Mouse (Mus musculus) left cerebral cortex, adult 8-10 months (tissue): ENCODE measurements at regions not wholly inside any gene's neighbourhood (a gene's known extent, or its start where the extent isn't known, plus 50 kb on each side); places are given as distances from the start of the nearest gene placed in this dataset.

Source experiments
- DNase-seq, 2 experiments: peaks; one replicate each; pipeline ENCODE4 v3.0.0; 2022; ENCODE audit warnings: low spot score in 2 of 2

- no peak for DNase-seq
These were observed 108.8 kb upstream of the Ptpn1 start for GRCm38 (mm10) chr2:167823044-167823443.

DNA sequence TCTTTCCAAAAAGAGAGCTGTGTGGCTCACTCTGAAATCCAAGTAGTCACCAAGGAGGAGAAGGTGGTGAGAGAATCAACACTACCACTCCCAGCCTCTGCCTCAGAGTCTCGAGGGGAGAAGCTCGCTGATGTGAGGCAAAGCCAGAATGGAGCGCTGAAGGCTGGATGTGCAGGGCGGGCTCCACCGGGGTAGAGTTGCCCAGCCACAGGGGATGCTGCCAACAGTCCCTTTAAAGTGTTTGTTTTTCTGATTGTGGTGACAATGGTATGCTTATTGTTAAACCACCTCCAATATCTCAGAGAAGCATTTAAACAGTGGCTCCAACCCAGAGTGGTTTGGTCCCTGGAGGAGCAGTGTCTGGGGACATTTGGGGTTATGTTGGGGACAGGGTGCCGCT, 110.7 kb upstream of the Ptpn1 start:
- no peak for DNase-seq

DNA sequence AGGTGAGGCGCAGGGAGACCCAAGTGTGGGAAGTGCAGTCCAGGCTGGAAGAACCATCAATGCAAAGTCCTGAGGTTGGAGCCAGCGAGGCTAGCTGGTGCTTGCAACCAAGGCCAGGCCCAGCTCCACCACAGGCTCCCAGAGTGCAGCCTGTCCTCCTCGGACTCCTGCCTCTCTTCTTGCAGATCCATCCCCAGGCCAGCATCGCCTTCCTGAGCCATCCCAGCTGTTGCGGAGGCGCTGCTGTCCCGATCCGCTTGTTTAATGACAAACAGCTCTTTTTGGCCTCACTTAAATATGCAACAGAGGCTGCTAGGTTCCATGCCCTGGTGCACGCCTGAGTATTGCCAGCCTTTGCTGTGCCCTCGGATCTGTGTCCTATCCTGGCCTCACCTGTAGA, 113.1 kb upstream of the Ptpn1 start:
- DNase-seq, result no peak

- peak in 1 of 2 experiments; percentile 33 for DNase-seq
These were observed 114.8 kb upstream of the Ptpn1 start for GRCm38 (mm10) chr2:167817030-167817429.

DNA sequence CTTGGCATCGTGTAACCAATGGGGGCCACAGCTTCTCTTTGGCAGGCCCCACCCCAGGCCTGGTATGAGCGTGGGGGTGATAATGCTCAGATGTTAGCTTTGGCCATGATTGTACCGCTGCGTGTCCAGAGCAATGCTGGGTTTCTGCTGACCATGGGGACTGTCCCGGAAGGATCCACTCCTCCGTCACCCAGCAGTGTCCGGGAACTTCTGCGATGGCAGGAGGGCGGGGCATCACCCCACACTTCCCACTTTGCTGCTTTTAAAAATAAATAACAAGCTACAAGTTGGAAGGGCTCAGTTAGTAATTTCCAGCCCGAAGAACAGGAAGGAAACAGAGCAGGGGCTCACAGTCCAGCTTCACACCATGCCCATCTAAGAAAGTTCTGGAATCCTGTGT, 116.7 kb upstream of the Ptpn1 start:
- DNase-seq, result no peak

DNA sequence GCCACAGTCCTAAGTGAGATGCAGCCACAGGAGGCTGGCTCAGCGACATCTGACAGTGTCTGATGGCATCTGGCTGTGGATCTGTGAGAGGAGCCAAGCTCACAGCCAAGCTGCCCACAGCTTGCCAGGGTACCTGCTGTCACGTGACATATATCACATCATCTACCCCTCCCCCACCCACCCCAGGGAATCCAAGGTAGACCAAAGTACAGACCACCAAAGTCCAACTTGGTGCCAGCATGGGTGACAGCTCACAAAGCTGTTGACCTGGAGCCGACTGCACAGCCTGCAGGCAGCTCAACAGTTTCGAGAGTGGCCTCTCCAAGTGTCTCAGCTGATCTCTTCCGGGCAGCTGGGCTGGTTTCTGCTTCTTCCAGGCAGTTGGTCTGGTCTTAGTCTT, 119.6 kb upstream of the Tmem189 start:
- no peak for DNase-seq

- no peak for DNase-seq
These were observed 116.1 kb upstream of the Tmem189 start for GRCm38 (mm10) chr2:167805629-167806304.

DNA sequence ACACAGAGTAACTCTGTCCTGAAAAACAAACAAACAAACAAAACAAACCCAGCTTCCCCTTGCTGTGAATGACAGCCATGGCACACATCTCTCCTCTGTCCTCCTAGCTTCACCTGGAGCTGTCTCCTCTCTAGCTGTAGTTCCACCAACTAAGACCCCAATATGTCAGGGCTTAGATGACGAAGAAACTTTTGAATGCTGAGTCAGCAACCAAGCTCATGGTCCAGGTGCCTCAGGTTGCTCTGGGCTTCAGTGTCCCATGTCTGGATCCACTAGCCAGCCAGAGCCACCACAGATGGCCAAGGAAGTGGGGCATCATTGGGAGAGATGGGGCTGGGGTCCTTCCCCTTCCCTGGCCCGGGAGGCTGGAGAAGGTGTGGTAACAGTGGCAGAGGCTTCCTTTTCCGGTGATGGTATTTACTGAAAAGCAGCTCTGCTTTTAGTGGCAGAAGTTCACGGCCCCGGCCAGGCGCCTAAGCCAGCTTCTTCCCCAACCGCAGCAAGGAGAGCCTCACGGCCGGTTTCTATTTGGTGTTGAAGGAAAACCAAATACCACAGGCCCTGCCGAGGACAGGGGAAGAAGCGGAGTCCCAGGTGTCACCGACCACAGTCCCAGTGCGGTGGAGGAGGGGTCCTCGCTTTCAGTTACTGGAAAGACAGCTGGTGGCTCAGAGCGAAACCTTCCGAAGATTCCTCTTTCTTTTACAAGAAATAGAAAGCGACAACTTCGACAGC, 115.0 kb upstream of the Tmem189 start:
- DNase-seq, result no peak

DNA sequence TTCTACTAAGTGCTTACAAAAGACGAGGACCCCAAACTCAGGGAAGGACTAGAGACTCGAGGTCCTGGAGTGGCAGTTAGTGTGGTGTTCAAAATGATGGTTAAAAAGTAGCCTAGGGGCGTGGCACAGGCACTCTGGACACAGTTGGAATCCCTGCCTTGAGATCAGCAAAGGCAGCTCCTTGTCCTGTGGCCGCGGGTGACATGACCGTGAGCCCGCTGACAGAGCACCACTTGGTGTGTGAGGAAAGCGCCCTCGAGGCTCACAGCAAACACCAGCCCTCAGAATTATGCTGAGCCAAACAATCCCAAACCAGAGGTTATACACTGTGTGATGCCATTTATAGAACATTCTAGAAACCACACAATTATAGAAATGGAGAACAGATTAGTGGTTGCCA, 112.9 kb upstream of the Tmem189 start:
- DNase-seq, result no peak

DNA sequence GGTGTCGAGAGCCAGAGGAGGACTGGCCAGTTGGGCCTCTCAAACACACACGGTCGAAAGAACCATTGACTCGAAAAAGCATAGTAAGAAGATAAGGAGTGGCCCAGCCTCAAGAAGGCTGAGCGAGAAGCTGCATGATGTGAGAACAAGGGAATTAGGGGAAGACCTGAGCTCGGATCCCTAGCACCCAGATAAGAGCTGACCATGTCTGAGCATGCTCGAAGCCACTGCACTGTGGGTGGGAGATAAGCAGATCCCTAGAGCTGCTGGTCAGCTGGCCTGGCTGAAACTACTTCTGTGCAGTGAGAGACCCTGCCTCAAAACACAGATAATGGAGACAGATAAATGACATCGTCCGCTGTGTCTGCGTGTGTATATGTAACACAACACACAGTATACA, 111.8 kb upstream of the Tmem189 start:
- no peak for DNase-seq

GRCm38 (mm10) chr2:167800648-167801245, 111.1 kb upstream of the Tmem189 start:
- no peak for DNase-seq

DNA sequence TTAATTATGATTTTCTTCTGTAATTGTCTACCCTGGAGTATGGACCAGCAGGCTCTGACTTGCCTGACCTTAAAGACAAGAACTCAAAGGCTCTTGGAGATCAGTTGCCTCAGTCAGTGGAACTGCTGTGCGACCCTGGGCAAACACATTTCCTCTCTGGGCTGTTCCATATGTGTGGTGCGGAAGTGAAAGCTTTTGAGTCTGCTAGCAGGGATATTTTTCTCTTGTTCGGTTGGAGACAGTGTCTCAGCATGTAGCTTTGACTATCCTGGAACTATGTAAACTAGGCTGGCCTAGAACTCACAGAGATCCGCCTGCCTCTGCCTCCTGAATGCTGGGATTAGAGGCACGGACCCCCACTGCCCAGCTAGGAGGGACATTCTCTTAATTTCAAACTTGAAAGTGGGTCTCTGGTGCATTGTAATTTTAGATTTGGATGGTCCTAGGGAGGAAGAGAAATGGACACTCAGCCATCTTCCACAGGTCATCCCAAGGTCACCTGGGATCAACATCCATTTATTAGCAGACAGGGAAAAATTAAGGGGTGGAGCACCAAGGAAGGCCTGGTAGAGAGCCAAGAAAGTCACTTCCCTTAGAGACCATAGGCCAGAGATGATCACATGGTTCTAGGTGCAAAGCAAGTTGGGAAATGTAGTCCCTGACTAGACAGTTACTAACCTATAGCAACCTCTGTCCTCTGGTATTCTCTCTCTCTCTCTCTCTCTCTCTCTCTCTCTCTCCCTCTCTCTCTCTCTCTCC, 110.2 kb upstream of the Tmem189 start:
- no peak for DNase-seq

- no peak for DNase-seq
These were observed 109.4 kb upstream of the Tmem189 start for GRCm38 (mm10) chr2:167798969-167799513.

DNA sequence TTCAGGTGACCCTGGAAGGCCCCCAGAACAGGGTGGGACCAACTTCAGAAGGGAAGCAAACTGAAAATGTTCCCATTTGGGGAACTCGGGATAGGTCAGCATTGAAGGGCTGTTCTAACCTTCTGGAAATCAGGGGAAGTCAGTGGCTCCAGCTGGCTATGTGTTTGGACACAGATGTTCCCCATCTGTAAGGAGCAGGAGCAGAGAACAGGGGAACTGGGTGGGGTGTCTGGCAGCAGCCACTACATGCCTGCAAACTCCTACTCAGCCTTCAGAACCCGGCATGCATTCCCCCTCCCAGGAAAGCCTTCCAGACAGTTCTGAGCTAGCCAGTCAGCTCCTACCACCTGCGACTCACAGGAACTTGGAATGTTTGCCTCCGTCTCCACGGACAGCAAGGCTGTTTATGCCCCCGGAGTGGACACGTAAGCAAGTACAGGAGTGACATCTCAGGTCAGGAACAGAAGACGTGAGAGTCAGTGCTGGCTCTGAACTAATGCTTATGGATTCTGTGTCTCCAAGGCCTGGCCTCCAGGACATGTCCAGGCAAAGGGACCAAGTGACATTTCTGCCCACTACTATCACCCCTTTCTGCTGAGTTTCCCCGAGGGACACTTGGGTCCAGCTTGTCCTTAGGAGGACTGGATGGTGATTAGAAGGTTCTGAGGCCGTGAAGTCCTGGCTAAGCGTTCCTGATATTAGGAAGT, 108.6 kb upstream of the Tmem189 start:
- DNase-seq, result no peak

GRCm38 (mm10) chr2:167795491-167795890, 105.9 kb upstream of the Tmem189 start:
- DNase-seq, result no peak

DNA sequence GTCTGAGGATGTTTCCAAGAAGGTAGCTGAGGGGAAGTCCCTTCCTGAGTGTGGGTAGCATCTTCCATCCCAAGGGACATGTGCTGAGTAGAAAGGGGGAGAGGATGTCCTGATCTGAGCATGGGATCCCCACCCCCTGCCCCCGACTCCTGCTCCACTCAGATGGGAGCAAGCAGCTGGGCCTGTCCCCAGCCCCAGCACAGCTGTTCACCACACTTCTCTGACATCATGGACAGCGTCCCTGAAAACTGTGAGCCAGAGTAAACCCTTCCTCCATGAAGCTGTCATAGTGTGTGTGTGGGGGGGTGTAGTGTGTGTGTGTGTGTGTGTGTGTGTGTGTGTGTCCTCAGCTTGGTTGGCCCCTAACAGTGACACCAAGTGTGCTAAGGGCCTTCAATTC, 104.3 kb upstream of the Tmem189 start:
- no peak for DNase-seq

GRCm38 (mm10) chr2:167792753-167793152, 103.1 kb upstream of the Tmem189 start:
- no peak for DNase-seq

DNA sequence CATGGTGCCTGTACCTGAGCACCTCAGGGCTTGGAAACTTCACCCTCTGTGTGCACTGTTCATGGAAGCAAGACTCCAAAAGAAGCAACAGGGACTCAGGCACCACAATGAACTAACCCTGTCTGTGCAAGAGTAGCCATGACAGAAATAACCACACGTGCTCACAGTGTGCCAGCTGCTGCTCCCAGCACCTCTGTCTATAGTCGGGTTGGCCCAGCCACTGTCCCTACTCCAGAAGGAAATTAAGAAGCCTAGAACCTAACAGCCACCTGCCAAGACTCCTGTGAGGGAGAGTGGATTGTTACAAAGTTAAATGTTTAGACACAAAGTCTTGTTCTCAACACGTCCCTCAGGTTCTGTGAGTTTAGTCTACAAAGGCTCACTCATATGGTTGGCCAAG, 102.7 kb upstream of the Tmem189 start:
- no peak for DNase-seq

GRCm38 (mm10) chr2:167789471-167789923, 99.9 kb upstream of the Tmem189 start:
- peak in 1 of 2 experiments; percentile 49 for DNase-seq

GRCm38 (mm10) chr2:167786951-167787350, 97.3 kb upstream of the Tmem189 start:
- DNase-seq, result no peak

- no peak for DNase-seq
These were observed 94.7 kb upstream of the Tmem189 start for GRCm38 (mm10) chr2:167784353-167784752.
